Mouse (Mus musculus) layer of hippocampus, postnatal 14 days (tissue): ENCODE results near the gene Gm45021. TPM values are rescaled to one million over a fixed set of nuclear protein-coding genes. Genes with fewer than 3 reads are reported as not detected.

ENCODE experiments used
- DNase-seq, 2 experiments: peaks; one replicate each; pipeline ENCODE4 v3.0.0; 2021 to 2022; ENCODE audit warnings: low spot score in 2 of 2, mixed read lengths in 1 of 2
- total RNA-seq, 2 experiments: library from RNA; stranded (reverse); gene quantifications; 2 replicates each; pipeline ENCODE4 v1.2.3; 2021

Gene Gm45021
- total RNA-seq, 2 experiments from 2014 or later = not detected

DNA sequence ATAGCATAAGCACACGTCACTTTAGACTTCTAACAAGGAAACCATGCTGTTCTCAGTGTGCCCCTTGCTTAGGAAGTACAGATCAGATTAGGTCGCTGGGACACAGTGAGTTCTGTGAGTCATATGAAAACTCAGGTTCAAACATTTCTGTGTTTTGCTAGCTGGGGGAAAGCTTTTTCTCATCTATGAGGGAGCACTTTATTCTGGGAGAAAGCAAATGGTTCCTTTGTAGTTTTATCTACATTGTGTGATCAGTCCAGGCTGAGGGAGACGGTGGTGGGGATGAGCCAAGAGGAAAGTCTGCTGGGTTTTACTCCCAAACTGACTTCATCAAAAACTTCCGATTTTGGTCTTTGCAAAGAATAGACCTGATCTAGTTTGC lies 56.9 kb downstream of the Gm45021 start:
- DNase-seq = no peak

DNA sequence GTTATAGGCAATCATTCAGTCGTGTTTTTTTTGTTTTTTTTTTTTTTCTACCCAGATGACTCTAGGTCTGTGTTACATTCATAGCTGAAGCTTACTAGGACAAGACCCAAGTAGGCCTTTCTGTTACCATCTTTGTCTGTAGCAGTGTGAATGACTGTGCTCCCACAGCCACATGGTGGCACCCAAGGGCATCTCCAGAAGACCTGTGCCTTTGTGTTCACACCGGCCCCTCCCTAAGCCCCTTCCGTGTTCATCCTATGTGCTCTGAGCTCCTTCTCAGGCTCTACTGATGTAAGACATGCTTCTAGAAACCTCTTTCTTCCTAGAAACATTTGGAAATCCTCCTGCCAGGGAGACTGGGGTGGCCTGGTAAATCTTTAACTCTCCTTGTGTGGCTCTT lies 57.6 kb downstream of the Gm45021 start, which contains the start of gene Gimap8:
Gimap8 (plus strand) TSS at position 240 of the 400 bp plus-strand sequence.
- peak in 1 of 2 experiments; percentile 36 for DNase-seq

DNA sequence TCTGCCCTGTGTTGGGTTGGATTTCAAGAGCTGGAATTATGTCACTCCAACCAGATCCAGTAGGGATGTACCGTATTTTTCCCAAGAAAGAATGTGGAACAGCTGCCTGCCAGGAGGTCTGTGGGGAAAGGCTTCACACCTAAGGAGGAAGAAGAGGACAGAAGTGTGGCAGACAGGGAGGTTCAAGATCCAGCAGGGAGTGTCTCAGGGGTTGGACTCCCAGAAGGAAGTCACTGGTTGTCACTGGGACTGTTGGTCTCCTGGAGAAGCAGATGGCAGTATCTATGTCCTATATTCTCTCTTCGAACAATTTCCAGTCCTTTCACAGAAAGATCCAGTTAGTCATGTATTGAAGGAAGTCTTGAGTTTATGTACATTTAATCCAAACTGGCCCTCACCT lies 58.2 kb downstream of the Gm45021 start:
- no peak for DNase-seq

DNA sequence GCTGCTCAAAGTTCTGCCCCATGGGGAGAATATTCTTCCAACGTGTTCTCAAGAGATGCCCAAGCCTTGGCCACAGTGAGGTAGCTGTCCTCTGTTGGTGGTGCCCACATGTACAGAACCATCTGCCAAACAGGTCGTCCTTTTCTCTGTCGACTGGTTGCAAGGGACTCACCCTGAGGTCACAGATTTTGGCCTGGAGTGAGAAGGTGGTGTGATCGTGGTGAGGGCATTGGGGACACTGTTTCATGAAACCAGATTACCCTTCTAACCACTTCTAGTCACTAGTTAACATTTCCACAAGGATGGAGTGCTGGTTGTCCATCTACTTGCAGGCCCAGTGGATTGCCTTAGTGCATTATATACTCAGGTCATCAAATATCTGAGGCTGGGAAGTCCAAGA lies 59.4 kb downstream of the Gm45021 start:
- DNase-seq = no peak

DNA sequence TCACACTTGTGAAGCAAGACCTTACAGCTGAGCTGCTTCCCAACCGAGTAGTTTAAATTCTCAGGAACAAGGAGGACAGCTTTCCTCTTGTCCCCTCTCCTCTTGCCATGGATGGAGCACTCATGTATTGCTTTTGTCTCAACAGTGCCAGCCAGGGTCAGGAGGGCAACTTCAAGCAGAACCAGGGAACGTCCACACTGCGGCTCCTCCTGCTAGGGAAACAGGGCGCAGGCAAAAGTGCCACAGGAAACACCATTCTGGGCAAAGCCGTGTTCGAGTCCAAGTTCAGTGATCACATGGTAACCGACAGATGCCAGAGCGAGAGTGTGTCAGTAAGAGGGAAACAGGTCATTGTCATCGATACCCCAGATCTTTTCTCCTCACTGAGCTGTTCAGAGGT lies 60.6 kb downstream of the Gm45021 start:
- DNase-seq = no peak

DNA sequence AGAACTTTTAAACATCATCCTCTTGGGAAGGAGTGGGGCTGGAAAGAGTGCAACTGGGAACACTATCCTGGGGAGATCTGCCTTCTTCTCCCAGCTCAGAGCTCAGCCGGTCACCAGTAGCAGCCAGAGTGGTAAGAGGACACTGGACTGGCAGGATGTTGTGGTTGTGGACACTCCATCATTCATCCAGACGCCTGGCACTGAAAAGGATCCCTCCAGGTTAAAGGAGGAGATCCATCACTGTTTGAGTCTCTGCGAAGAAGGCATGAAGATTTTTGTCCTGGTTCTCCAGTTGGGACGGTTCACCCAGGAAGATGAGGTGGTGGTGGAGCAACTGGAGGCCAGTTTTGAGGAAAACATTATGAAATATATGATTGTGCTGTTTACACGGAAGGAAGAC lies 69.3 kb downstream of the Gm45021 start:
- DNase-seq = no peak

Other genes with a start within 250 kb of the Gm45021 start
- gene Krba1, start 194.0 kb upstream of the Gm45021 start, total RNA-seq = 10 to 100 TPM; 39.4 to 43.0 TPM
- gene Zfp467, start 143.8 kb upstream of the Gm45021 start, total RNA-seq = 10 to 100 TPM; 19.0 to 20.0 TPM
- under 1 TPM; 0.44 to 0.57 TPM for gene Sspo, start 141.4 kb upstream of the Gm45021 start, total RNA-seq
- 100 to 1,000 TPM; 522 to 523 TPM for gene Atp6v0e2, start 52.0 kb upstream of the Gm45021 start, total RNA-seq
- 10 to 100 TPM; 29.2 to 30.2 TPM for gene Lrrc61, start 34.8 kb upstream of the Gm45021 start, total RNA-seq
- gene Rarres2, start 16.8 kb upstream of the Gm45021 start, total RNA-seq = 10 to 100 TPM; 14.9 to 23.3 TPM
- gene Repin1, start 4.3 kb downstream of the Gm45021 start, total RNA-seq = 10 to 100 TPM; 29.3 to 38.4 TPM
- gene Gm44965, start 4.3 kb downstream of the Gm45021 start, total RNA-seq = not detected
- 1 to 10 TPM; 6.4 to 6.5 TPM for gene Zfp775, start 12.5 kb downstream of the Gm45021 start, total RNA-seq
- gene AI854703, start 37.2 kb downstream of the Gm45021 start, total RNA-seq = 10 to 100 TPM; 12.5 to 13.7 TPM
- gene Gimap8, start 57.6 kb downstream of the Gm45021 start, total RNA-seq = 1 to 10 TPM; 1.0 to 1.4 TPM
- gene Gimap9, start 86.5 kb downstream of the Gm45021 start, total RNA-seq = under 1 TPM; 0.55 to 0.62 TPM
- under 1 TPM; 0.21 to 0.30 TPM for gene Gimap4, start 94.9 kb downstream of the Gm45021 start, total RNA-seq
- gene Gimap6, start 118.6 kb downstream of the Gm45021 start, total RNA-seq = 1 to 10 TPM; 6.5 to 7.3 TPM
- gene Gm28053, start 129.0 kb downstream of the Gm45021 start, total RNA-seq = 1 to 10 TPM; 1.5 to 2.4 TPM
- not detected for gene Gimap7, start 129.0 kb downstream of the Gm45021 start, total RNA-seq
- gene Gimap1, start 149.4 kb downstream of the Gm45021 start, total RNA-seq = 1 to 10 TPM; 2.1 to 2.6 TPM
- gene Gimap5, start 156.6 kb downstream of the Gm45021 start, total RNA-seq = 1 to 10 TPM; 1.3 to 1.7 TPM
- not detected for gene Gimap3, start 181.2 kb downstream of the Gm45021 start, total RNA-seq